Mouse (Mus musculus) inflammation-experienced regulatory T-cells, adult 6 months (primary cell): Measurements from ENCODE around the gene Gstp2. TPM values are rescaled to one million over a fixed set of nuclear protein-coding genes. Genes with fewer than 3 reads are reported as not detected.
"Not testable (repeated sequence)": the region's sequence is repeated elsewhere in the genome, so short reads cannot be mapped to it uniquely, and the experiment has no call there.

ENCODE experiments used
- ATAC-seq: one replicate; pipeline ENCODE4 v1.8.0; 2017
- polyA plus RNA-seq, 3 experiments: library from polyadenylated mRNA; unstranded; fragments of 100-300 nt; shearing (Covaris generic); gene quantifications; one replicate each; pipeline ENCODE4 v1.2.1; 2017

Gstp2 gene
- polyA plus RNA-seq, 3 experiments from 2014 or later, result 0.72 to 12.0 (median 5.0) TPM

DNA sequence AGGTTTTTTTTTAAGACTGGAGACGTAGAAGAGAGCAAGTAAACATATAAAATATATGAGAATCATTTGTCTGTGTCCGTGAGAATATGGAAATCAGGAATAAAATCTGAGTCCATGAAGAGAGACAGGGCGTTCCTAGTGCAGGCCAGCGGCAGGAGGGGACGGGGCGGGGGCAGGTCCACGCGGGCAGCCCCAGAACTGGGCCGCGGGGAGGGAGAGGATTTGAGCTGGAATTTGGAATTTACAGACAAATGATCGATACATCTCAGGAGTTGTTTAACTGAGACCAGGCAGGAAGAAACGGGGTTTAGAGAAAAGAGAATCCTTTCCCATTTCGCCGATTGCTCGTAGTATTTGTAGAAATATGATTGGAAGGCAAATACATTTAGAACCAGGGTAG, 24.5 kb upstream of the Gstp2 start:
- ATAC-seq, result no peak

DNA sequence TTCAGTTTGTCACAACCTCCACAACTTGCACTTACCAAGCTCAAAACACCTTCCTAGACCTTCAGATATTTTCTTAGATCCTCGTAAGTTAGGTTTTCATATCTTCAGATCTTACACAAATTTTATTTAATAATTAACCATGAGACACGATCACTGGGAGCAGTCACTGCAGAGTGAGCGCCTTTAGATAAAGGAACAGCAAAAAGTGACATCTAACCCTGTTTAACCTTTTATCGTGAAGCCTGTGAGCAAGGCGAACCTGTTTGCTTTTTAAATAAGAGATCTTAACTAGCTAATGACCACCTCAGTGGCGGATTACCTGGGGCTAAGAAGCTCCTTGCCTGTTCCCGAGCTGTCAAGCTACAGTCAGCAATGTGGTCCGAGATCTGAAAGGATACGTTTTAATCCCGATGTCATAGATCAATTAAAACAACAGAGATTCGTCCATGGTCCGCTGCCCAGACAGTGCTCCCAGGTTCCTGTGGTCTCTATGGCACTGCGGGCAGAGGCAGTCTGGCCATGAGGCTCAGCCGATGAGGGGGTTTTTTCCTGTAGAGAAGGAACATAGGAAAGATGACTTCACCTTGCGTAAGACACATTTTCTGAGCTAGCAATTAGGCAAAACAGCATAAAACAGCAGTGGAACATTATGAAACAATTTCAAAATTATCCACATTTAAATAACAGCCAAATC, 23.0 kb upstream of the Gstp2 start:
- no peak for ATAC-seq

DNA sequence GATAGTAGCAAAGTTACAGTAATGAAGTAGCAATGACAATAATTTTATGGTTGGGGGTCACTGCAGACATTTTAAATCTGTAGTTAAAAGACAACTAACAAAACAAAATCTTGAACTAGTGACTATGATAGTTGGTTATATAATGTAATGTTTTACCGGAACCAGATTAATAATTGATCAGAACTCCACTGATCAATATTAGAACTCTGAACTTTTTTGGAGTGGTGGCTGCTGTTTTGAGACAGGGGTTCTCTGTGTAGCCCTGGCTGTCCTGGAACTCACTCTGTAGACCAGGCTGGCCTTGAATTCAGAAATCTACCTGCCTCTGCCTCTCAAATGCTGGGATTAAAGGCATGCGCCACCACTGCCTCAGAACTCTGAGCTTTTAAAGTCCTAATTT, 22.4 kb upstream of the Gstp2 start:
- ATAC-seq, result not testable (repeated sequence)

- no peak for ATAC-seq
Observed at GRCm38 (mm10) chr19:4066877-4067276, 21.1 kb upstream of the Gstp2 start.

GRCm38 (mm10) chr19:4066280-4066679, 20.5 kb upstream of the Gstp2 start:
- ATAC-seq, result peak; percentile 78

- not testable (repeated sequence) for ATAC-seq
Observed at GRCm38 (mm10) chr19:4064501-4064900, 18.7 kb upstream of the Gstp2 start.

- not testable (repeated sequence) for ATAC-seq
Observed at GRCm38 (mm10) chr19:4063357-4063756, 17.5 kb upstream of the Gstp2 start.

DNA sequence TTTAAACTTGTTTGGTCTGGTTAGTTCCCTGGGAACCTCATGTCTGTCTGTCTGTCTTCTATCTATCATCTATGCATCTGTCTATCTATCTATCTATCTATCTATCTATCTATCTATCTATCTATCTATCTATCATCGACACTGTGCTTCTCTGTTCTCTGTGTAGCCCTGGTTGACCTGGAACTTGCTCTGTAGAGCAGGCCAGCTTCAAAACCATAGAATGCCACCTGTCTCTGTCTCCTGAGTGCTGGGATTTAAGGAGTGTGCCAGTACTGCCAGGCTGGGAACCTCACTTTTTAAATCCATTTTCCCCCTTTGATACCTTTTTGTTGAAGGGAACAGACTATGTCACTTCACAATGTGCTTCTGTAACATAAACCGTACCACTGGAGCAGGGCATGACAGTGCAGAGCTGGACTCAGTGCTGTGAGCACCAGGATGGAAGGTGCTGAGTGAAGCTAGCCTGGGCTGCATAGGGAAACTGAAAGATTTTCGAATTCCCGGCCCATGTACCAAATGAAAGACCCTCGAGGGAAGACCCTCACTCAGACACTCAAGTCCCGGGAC, 15.2 kb upstream of the Gstp2 start:
- no peak for ATAC-seq

DNA sequence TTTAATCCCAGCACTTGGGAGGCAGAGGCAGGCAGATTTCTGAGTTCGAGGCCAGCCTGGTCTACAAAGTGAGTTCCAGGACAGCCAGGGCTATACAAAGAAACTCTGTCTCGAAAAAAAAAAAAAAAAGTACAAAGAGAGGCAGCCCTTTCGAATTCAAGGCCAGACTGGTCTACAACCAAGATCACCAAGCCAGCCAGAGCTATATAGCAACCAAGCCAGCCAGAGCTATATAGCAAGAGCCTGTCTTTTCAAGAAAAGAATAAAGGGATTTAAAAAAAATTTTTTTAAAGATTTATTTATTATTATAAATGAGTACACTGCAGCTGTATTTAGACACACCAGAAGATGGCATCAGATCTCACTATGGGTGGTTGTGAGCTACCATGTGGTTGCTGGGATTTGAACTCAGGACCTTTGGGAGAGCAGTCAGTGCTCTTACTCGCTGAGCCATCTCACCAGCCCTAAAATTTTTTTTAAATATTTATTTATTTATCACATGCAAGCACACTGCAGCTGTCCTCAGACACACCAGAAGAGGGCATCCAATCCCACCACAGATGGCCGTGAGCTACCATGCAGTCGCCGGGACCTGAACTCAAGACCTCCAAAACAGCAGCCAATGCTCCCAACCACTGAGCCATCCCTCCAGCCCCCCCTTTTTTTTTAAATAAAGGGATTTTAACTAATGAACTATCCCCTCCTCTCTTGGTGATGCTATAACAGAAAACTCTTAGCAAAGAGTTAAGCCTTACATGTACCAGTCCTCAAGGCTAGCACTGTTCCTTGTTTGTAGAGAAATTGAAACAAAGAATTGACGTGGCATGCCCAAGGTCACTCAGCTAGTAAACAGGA, 14.4 kb upstream of the Gstp2 start:
- ATAC-seq, result not testable (repeated sequence)

DNA sequence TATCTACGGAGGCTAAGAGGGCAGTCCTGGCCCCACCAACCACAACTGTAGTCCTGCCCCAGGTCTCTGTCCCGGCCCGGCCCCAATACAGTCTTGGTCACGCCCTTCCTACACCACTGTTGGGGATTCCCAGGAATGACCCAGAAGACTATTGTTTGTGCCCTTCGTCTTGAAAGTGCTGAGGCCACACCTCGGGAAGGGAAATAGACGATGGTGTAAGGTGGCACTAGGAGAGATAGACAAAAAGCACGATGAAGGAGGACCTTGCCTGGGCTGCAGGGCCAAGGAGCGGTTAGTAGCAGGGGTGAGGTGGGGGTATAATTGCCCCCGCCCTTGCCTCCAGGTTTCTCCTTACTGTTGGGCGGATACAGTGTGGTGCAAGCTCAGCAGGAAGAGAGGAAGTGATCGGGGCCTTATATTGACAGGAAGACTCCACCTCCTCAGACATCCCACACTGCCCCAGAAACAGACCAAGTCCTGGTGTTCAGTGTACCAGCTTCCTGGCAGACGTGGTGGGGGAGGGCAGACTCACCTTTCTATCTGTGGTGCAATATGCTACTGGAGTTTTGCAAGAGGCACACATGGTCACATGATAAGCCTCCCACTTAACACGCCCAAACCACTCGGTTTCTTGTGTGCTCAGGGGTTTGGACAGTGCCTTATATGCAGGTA, 13.4 kb upstream of the Gstp2 start, which contains the start of gene Gstp3:
Gstp3 (minus strand) TSS at position 501 of the 672 bp plus-strand sequence.
- ATAC-seq, result peak; percentile 88

- no peak for ATAC-seq
Observed at GRCm38 (mm10) chr19:4058581-4058980, 12.8 kb upstream of the Gstp2 start.

DNA sequence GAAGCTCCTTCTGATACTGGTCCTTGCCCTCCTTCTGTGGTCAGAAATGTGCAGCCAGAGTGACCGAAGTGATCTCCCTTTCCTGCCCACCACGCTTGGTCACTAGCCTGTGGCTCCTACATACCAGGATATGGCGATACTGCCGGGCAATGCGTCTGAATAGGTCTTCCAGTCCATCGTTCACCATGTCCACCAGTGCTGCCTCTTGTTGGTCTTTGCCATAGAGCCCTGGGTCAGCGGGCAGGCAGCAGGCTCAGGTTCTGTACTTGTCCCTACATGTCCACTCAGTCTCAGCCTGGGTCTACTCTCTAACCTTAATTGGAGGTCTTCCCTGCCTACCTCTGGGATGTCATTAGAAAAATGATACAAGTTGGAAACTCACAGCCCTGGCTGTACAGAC, 12.1 kb upstream of the Gstp2 start:
- no peak for ATAC-seq

DNA sequence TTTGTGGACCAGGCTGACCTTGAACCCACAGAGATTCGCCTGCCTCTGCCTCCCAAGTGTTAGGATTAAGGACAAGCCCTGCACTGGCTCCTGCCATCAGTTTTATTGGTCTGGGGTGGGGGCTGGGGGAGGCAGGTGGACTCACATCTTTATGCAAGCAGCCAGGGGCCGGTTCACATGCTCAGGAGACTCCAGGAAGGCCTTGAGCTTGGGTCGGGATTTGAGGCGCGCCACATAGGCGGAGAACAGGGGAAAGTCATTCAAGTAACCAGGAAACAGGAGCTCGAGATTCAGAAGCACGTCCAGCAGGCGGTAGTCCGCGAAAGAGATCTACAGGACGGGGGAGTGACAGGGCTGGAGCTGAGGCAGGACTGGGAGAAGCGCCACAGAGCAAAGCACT, 11.6 kb upstream of the Gstp2 start:
- no peak for ATAC-seq

DNA sequence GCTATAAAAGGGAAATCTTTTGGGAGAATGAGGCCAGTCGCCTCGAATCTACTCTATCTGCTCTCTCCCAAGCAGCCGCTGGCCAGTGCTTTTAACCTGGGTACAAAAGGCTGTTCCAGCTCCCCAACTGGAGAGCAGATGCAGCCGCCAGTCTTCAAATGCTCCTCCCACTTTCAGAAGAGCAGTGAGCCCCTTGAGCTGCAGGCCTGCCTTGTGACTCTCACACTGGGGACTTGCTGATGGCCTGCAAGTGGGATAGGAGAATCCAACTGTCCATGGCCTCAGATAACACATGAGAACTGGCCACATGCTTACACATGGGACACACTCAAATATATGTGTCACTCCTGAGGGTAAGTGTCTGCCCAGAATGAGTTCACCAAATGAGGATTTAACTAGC, 10.9 kb upstream of the Gstp2 start:
- ATAC-seq, result no peak

GRCm38 (mm10) chr19:4055947-4056693, 10.3 kb upstream of the Gstp2 start:
- no peak for ATAC-seq

- no peak for ATAC-seq
Observed at GRCm38 (mm10) chr19:4055216-4055946, 9.6 kb upstream of the Gstp2 start.

- ATAC-seq, result no peak
Observed at GRCm38 (mm10) chr19:4054613-4055012, 8.8 kb upstream of the Gstp2 start.

DNA sequence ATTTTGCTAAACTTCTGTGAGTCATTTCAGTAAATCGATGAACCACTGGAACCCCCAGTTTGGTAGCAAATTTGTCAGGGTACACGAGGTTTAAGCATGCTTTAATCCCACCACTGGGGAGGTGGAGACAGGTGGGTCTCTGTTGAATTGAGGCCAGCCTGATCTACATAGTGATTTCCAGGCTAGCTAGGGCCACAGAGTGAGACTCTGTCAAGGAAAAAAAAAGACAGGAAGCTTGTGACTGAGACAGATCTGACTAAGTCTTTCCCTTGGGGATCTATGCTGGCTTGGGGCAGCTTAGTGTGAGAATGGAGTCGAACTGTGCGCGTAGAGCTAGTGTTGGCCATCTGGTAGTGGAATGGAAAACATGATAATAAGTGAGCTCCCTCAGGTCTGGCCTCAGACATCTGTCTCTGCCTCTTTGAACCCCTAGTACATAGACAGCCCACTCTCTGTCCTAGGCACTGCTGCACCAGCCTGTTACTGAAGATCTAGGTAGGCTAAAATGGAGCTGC, 6.8 kb upstream of the Gstp2 start:
- peak; percentile 55 for ATAC-seq

- ATAC-seq, result peak; percentile 63
Observed at GRCm38 (mm10) chr19:4051741-4052515, 6.1 kb upstream of the Gstp2 start.

- no peak for ATAC-seq
Observed at GRCm38 (mm10) chr19:4051016-4051415, 5.2 kb upstream of the Gstp2 start.
